Mouse (Mus musculus) frontal cortex, adult (tissue): ENCODE results near the gene Pias3.
A peak's percentile ranks its signal among the peaks of the same experiment; 100 is the strongest.
"Not testable (repeated sequence)": the region's sequence is repeated elsewhere in the genome, so short reads cannot be mapped to it uniquely, and the experiment has no call there.

Source experiments
- ATAC-seq: cut with Nextera tagmentation; 2 replicates; pipeline ENCODE4 v1.9.2; 2017; ENCODE audit warnings: mild to moderate bottlenecking, moderate library complexity, mixed read lengths; ENCODE audit not compliant: low TSS enrichment

Pias3 gene

DNA sequence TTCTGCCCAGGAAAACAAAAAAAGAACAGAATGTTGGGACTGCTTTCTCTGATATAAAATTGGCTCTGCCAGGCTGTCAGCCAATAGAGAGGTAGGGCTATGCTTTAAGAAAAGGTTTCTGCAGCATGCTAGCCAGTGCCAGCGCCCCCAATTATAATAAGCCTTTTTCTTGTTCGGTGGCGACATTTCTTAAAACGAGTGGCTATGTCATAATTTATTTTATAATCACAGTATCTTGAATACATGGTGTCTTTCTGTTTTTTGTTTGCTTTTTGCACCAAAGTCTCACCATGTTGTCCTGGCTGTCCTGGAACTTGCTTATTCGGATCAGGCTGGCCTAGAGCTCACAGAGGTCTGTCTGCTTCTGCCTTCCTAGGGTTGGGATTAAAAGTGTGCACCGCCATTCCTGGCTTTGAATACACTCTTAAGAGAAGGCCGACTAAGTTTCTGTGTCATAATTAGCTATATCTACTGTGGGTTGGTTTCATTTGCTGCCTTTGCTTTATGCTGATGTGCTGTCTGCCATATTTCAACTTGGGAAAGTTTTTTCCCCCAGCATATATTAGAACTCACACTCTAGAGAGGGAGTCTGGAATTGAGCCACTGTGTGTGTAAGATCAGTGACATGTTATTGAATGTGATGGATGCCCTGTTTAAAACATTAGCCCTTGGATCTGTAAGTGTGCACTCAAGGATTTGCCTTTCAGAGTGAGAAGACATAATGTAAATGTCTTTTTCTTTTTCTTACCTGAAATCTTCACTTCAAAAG, 32.6 kb downstream of the Pias3 start:
- peak; percentile 18; the same call in 1 of the 2 replicates for ATAC-seq

GRCm38 (mm10) chr3:96729403-96729784, 33.2 kb downstream of the Pias3 start:
- no peak for ATAC-seq

DNA sequence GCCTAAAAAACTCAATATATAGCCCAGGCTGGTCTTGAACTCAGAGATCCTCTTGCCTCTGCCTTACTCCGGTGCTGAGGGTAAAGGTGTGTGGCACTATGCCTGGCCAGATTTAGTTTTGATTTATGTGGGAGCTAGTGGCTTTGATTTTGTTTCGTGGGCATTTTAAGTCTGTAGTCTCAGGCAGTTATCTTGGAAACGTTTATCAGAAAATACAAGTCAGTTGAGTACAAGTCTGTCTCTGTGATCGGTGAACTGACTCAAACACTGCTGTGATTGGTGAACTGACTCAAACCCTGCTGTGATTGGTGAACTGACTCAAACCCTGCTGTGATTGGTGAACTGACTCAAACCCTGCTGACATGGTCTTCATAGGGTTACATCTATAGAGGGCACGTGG, 34.6 kb downstream of the Pias3 start:
- no peak for ATAC-seq

GRCm38 (mm10) chr3:96733984-96734383, 37.8 kb downstream of the Pias3 start:
- no peak for ATAC-seq

DNA sequence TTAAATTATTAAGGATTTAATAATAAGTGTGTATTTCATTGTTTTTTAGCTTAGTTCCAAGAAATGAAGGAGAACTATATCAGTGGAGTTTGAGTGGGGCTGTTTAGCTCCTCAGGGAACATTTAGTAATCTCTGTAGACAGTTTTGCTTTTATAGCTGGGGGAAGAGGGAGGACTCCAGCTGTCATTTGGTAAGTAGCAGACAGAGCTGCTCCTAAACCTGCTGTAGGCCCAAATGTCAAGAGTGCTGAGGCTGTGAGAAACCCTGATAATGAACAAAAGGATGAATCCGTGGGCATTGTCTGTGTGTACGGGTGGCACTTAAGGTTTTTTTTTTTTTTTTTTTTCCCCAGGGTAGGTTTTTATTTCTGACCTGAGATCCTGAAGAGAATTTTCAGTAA, 39.0 kb downstream of the Pias3 start:
- peak; percentile 75 for ATAC-seq

GRCm38 (mm10) chr3:96737013-96737740, 41.0 kb downstream of the Pias3 start:
- no peak for ATAC-seq

- no peak for ATAC-seq
Measured at GRCm38 (mm10) chr3:96737995-96738394, 41.8 kb downstream of the Pias3 start.

DNA sequence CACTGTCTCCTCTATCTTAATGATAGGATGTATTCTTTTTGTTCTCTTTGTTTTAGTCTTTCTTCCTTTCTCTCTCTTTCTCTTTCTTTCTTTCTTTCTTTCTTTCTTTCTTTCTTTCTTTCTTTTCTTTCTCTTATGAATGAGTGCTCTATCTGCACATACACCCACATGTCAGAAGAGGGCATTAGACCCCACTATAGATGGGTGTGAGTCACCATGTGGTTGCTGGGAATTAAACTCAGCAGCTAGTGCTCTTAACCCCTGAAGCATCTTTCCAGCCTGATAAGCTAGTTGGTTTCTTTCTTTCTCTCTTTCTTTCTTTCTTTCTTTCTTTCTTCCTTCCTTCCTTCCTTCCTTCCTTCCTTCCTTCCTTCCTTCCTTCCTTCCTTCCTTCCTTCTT, 44.1 kb downstream of the Pias3 start:
- ATAC-seq = not testable (repeated sequence)

GRCm38 (mm10) chr3:96744348-96744747, 48.2 kb downstream of the Pias3 start:
- no peak for ATAC-seq

DNA sequence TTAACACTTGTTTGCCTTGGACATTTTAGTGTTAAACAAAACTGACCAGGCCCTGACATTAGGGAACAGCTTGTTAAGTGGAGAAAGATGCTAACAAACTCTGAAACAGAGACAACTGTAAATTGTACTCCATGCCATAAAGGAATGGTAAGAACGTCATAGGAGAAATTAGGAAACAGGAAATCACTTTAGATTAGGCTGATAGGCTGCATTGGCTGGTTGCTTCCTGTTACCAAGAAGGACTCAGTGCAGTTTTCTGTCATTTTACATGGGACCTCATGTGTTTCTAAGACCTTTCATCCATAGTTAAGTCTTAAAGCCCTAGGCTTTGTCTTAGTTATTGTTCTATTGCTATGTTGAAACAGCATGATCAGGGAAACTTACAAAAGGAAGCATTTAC, 50.6 kb downstream of the Pias3 start:
- no peak for ATAC-seq
